Mouse (Mus musculus): ENCODE results near the gene Cd52. TPM values are rescaled to one million over a fixed set of nuclear protein-coding genes. Genes with fewer than 3 reads are reported as not detected.

The Cd52 gene
- total and polyA plus RNA-seq, 2 experiments from 2014 or later = 2.7 TPM; not detected in 1

GRCm38 (mm10) chr4:134060135-134060865, 34.6 kb downstream of the Cd52 start, which contains the start of gene Crybg2:
Crybg2 (plus strand) TSS chr4:134060815.
- H3K4me1 ChIP-seq (ENCODE audit: insufficient read depth, low read length) = no peaks in the 10 kb centered on the region
- H3K36me3 ChIP-seq (ENCODE audit: insufficient read depth, low read length) = no peaks in the 10 kb centered on the region
- no peak for TF ChIP-seq CTCF (IDR thresholded peaks at IDR 0.05; ENCODE audit: low read depth)
- no peak for ATAC-seq
- no peak for DNase-seq (ENCODE audit: low spot score)
- H3K9ac ChIP-seq (replicated peaks; ENCODE audit: low read length) = no peak within 1 kb of the TSS
- H3K4me2 ChIP-seq (ENCODE audit: low read depth, low read length) = no peak within 1 kb of the TSS
- 53% methylated on average over 28 of the region's 28 CpGs for WGBS
- H3K27ac ChIP-seq = no peak within 1 kb of the TSS
- no peaks in the 10 kb centered on the region for H3K27me3 ChIP-seq (ENCODE audit: insufficient read depth, low read length)
- H3K4me3 ChIP-seq (ENCODE audit: low read length) = no peak within 1 kb of the TSS
- no peaks in the 10 kb centered on the region for H3K9me3 ChIP-seq (ENCODE audit: low read length)

GRCm38 (mm10) chr4:134058908-134059307, 36.0 kb downstream of the Cd52 start:
- WGBS = 86% methylated on average over 6 of the region's 6 CpGs
- H3K4me2 ChIP-seq (ENCODE audit: low read depth, low read length) = no peak overlapping the region

GRCm38 (mm10) chr4:134058166-134058715, 36.6 kb downstream of the Cd52 start:
- Histone ChIP-seq H3K9me3 (ENCODE audit: low read length) (no peaks in the 10 kb centered on the region), H3K4me1 (ENCODE audit: insufficient read depth, low read length) (no peaks in the 10 kb centered on the region), H3K27ac (no peak overlapping the region), H3K36me3 (ENCODE audit: insufficient read depth, low read length) (no peaks in the 10 kb centered on the region), H3K4me2 (ENCODE audit: low read depth, low read length) (no peak overlapping the region), H3K27me3 (ENCODE audit: insufficient read depth, low read length) (no peaks in the 10 kb centered on the region), H3K9ac (replicated peaks; ENCODE audit: low read length) (no peak overlapping the region), H3K4me3 (ENCODE audit: low read length) (no peak overlapping the region)
- whole genome bisulfite sequencing = 29% methylated on average over 14 of the region's 14 CpGs
- no peak for ATAC-seq
- DNase-seq (ENCODE audit: low spot score) = peak; percentile 18
- no peak for TF ChIP-seq CTCF (IDR thresholded peaks at IDR 0.05; ENCODE audit: low read depth)

More at GRCm38 (mm10) chr4:134058908-134059307, 36.0 kb downstream of the Cd52 start:
- H3K27me3 ChIP-seq (ENCODE audit: insufficient read depth, low read length) = no peaks in the 10 kb centered on the region
- no peak overlapping the region for H3K4me3 ChIP-seq (ENCODE audit: low read length)
- H3K9me3 ChIP-seq (ENCODE audit: low read length) = no peaks in the 10 kb centered on the region
- TF ChIP-seq CTCF (IDR thresholded peaks at IDR 0.05; ENCODE audit: low read depth) = no peak
- H3K9ac ChIP-seq (replicated peaks; ENCODE audit: low read length) = no peak overlapping the region
- ATAC-seq (no peak), DNase-seq (ENCODE audit: low spot score) (no peak)
- no peaks in the 10 kb centered on the region for H3K4me1 ChIP-seq (ENCODE audit: insufficient read depth, low read length)
- no peaks in the 10 kb centered on the region for H3K36me3 ChIP-seq (ENCODE audit: insufficient read depth, low read length)
- H3K27ac ChIP-seq = no peak overlapping the region

- 87% methylated on average over 3 of the region's 3 CpGs for WGBS
- Histone ChIP-seq H3K27me3 (ENCODE audit: insufficient read depth, low read length) (no peaks in the 10 kb centered on the region), H3K9me3 (ENCODE audit: low read length) (no peaks in the 10 kb centered on the region), H3K9ac (replicated peaks; ENCODE audit: low read length) (no peak within 1 kb of the TSS), H3K36me3 (ENCODE audit: insufficient read depth, low read length) (no peaks in the 10 kb centered on the region), H3K4me2 (ENCODE audit: low read depth, low read length) (no peak within 1 kb of the TSS), H3K4me3 (ENCODE audit: low read length) (no peak within 1 kb of the TSS), H3K4me1 (ENCODE audit: insufficient read depth, low read length) (peaks cover 6% of the 10 kb centered on the region), H3K27ac (no peak within 1 kb of the TSS)
- no peak for DNase-seq (ENCODE audit: low spot score)
- ATAC-seq = no peak
- TF ChIP-seq CTCF (IDR thresholded peaks at IDR 0.05; ENCODE audit: low read depth) = no peak
Measured at GRCm38 (mm10) chr4:134053538-134053937, 41.3 kb downstream of the Cd52 start, which contains the start of gene Zfp683. Zfp683 (plus strand) TSS chr4:134053838.

- no peak overlapping the region for H3K4me3 ChIP-seq (ENCODE audit: low read length)
- no peaks in the 10 kb centered on the region for H3K36me3 ChIP-seq (ENCODE audit: insufficient read depth, low read length)
- no peak overlapping the region for H3K9ac ChIP-seq (replicated peaks; ENCODE audit: low read length)
- no peak for ATAC-seq
- H3K4me2 ChIP-seq (ENCODE audit: low read depth, low read length) = no peak overlapping the region
- no peak for TF ChIP-seq CTCF (IDR thresholded peaks at IDR 0.05; ENCODE audit: low read depth)
- no peak overlapping the region for H3K27ac ChIP-seq
- 20% methylated on average over 8 of the region's 8 CpGs for WGBS
- no peaks in the 10 kb centered on the region for H3K27me3 ChIP-seq (ENCODE audit: insufficient read depth, low read length)
- peak; percentile 87 for DNase-seq (ENCODE audit: low spot score)
- H3K9me3 ChIP-seq (ENCODE audit: low read length) = no peaks in the 10 kb centered on the region
- H3K4me1 ChIP-seq (ENCODE audit: insufficient read depth, low read length) = peaks cover 6% of the 10 kb centered on the region
Measured at GRCm38 (mm10) chr4:134052560-134052959, 42.3 kb downstream of the Cd52 start.

- Histone ChIP-seq H3K4me3 (ENCODE audit: low read length) (no peak overlapping the region), H3K4me1 (ENCODE audit: insufficient read depth, low read length) (peaks cover 6% of the 10 kb centered on the region), H3K9me3 (ENCODE audit: low read length) (no peaks in the 10 kb centered on the region), H3K36me3 (ENCODE audit: insufficient read depth, low read length) (no peaks in the 10 kb centered on the region), H3K4me2 (ENCODE audit: low read depth, low read length) (no peak overlapping the region), H3K27me3 (ENCODE audit: insufficient read depth, low read length) (no peaks in the 10 kb centered on the region), H3K9ac (replicated peaks; ENCODE audit: low read length) (no peak overlapping the region), H3K27ac (no peak overlapping the region)
- no peak for ATAC-seq
- no peak for DNase-seq (ENCODE audit: low spot score)
- 85% methylated on average over 5 of the region's 5 CpGs for WGBS
- TF ChIP-seq CTCF (IDR thresholded peaks at IDR 0.05; ENCODE audit: low read depth) = no peak
Measured at GRCm38 (mm10) chr4:134051912-134052311, 43.0 kb downstream of the Cd52 start.

GRCm38 (mm10) chr4:134047648-134048047, 47.2 kb downstream of the Cd52 start:
- H3K4me1 ChIP-seq (ENCODE audit: insufficient read depth, low read length) = peaks cover 2% of the 10 kb centered on the region
- no peak for DNase-seq (ENCODE audit: low spot score)
- H3K36me3 ChIP-seq (ENCODE audit: insufficient read depth, low read length) = no peaks in the 10 kb centered on the region
- H3K9ac ChIP-seq (replicated peaks; ENCODE audit: low read length) = no peak overlapping the region
- H3K4me2 ChIP-seq (ENCODE audit: low read depth, low read length) = no peak overlapping the region
- H3K27me3 ChIP-seq (ENCODE audit: insufficient read depth, low read length) = no peaks in the 10 kb centered on the region
- ATAC-seq = no peak
- no peak overlapping the region for H3K4me3 ChIP-seq (ENCODE audit: low read length)
- no peaks in the 10 kb centered on the region for H3K9me3 ChIP-seq (ENCODE audit: low read length)
- no peak for TF ChIP-seq CTCF (IDR thresholded peaks at IDR 0.05; ENCODE audit: low read depth)
- 85% methylated on average over 5 of the region's 5 CpGs for WGBS
- H3K27ac ChIP-seq = no peak overlapping the region
